Mouse (Mus musculus) heart, embryonic 16.5 days (tissue): ENCODE data around the gene Tsc22d2. TPM values are rescaled to one million over a fixed set of nuclear protein-coding genes. Genes with fewer than 3 reads are reported as not detected.

Experiments
- polyA plus RNA-seq: library from polyadenylated mRNA; unstranded; fragments of >200 nt; fragmentation: Nextera tagmentation; extraction: Ambion mirVana; gene quantifications from 2 replicates; pipeline ENCODE4 v1.2.1, GENCODE M21; 2015

Gene Tsc22d2
- polyA plus RNA-seq, 1 experiment from 2014 or later, result 8.7 TPM

Other genes starting within 250 kb of the Tsc22d2 start
- 32.7 and 35.7 TPM in 2 replicates for gene Eif2a, start 111.1 kb downstream of the Tsc22d2 start, polyA plus RNA-seq
- gene Serp1, start 111.2 kb downstream of the Tsc22d2 start, polyA plus RNA-seq, result 85.6 and 98.4 TPM in 2 replicates
- gene Selenot, start 161.9 kb downstream of the Tsc22d2 start, polyA plus RNA-seq, result 17.9 and 20.6 TPM in 2 replicates
- 0.07 and 0.09 TPM in 2 replicates for gene Erich6, start 222.5 kb downstream of the Tsc22d2 start, polyA plus RNA-seq